ENCODE assay signal across 8 mouse cellular contexts in genomic region chr13:102906004-102906660, GRCm38 (mm10).
DNase-seq lines count a peak whose midpoint lies in the region; ATAC-seq and TF ChIP-seq lines count a peak whose summit lies in the region.

No protein-coding gene starts in this region.

- peak overlapping the region; percentile 74 for H3K4me3 ChIP-seq in gastrocnemius, adult 2 months
- H3K4me3 ChIP-seq in hindbrain, postnatal 0 days (ENCODE audit: low read length) = peak overlapping the region; percentile 46

- TF ChIP-seq CTCF in gastrocnemius, adult 2 months (IDR thresholded peaks at IDR 0.05) = no peak
- peak; percentile 32 for TF ChIP-seq CTCF in hindbrain, postnatal 0 days (IDR thresholded peaks at IDR 0.05; ENCODE audit: low read depth)

- H3K9ac ChIP-seq in hindbrain, postnatal 0 days (replicated peaks; ENCODE audit: low read length) = peak overlapping the region; percentile 47

- H3K27ac ChIP-seq in gastrocnemius, adult 2 months = peak overlapping the region; percentile 89
- peak overlapping the region; percentile 74 for H3K27ac ChIP-seq in hindbrain, postnatal 0 days

- H3K27me3 ChIP-seq in hindbrain, postnatal 0 days (ENCODE audit: insufficient read depth, low read length) = no peaks in the 10 kb centered on the region

- intact Hi-C loops in gastrocnemius, adult 2 months (cut with DNase I) = loop anchor here (5.0 kb wide), 2 partner anchors 41 to 206 kb away; no protein-coding TSS in a partner anchor

- WGBS in hindbrain, postnatal 0 days = under 1% methylated on average over 16 of the region's 16 CpGs

- no peaks in the 10 kb centered on the region for H3K9me3 ChIP-seq in hindbrain, postnatal 0 days (ENCODE audit: low read length)

- H3K4me2 ChIP-seq in hindbrain, postnatal 0 days (ENCODE audit: low read depth, low read length) = peak overlapping the region; percentile 62

- H3K36me3 ChIP-seq in hindbrain, postnatal 0 days (ENCODE audit: insufficient read depth, low read length) = no peaks in the 10 kb centered on the region

- peaks cover 5% of the 10 kb centered on the region; the same call in 1 of the 2 replicates for H3K4me1 ChIP-seq in hindbrain, postnatal 0 days (ENCODE audit: insufficient read depth, low read length)

- DNase-seq in ZHBTc4 (ENCODE audit: low read depth, low spot score) = peak; percentile 95
- peak; percentile 77 for DNase-seq in gastrocnemius, adult 2 months
- DNase-seq in hindbrain, postnatal 0 days (ENCODE audit: low spot score) = peak; percentile 90
- DNase-seq in left cerebral cortex, adult 18-20 months (ENCODE audit: low spot score in 2 of 2) = peak; percentile 66 to 81
- DNase-seq in lung, postnatal 4 days = peak; percentile 79 to 87
- DNase-seq in right cerebral cortex, adult 18-20 months = peak; percentile 85
- peak; percentile 77 for DNase-seq in urinary bladder, postnatal 14 days (ENCODE audit: low spot score)

- ATAC-seq in common myeloid progenitor, adult 5-6 weeks (replicated peaks; ENCODE audit: low read depth, poor library complexity, severe bottlenecking) = peak; percentile 91
- ATAC-seq in hindbrain, postnatal 0 days = peak; percentile 97

Comparison
In these comparisons a context has a peak if more than half of its experiments do, and no peak if none do; other contexts are left out.
1. Peak in every context shown above with its lines: DNase-seq, ATAC-seq, H3K4me3 ChIP-seq and H3K27ac ChIP-seq.